Mouse (Mus musculus): ENCODE measurements at regions not wholly inside any gene's neighbourhood (a gene's known extent, or its start where the extent isn't known, plus 50 kb on each side); places are given as distances from the start of the nearest gene placed in this dataset. TPM values are rescaled to one million over a fixed set of nuclear protein-coding genes. Genes with fewer than 3 reads are reported as not detected.

GRCm38 (mm10) chr8:109434538-109434937 lies 59.3 kb upstream of the Pmfbp1 start:
- Histone ChIP-seq H3K9ac (ENCODE audit: low read depth, low read length) (no peak overlapping the region), H3K27ac (ENCODE audit: low read depth, low read length) (no peak overlapping the region), H3K4me3 (ENCODE audit: low read depth, low read length) (no peak overlapping the region), H3K9me3 (ENCODE audit: control insufficient read depth) (no peaks in the 10 kb centered on the region), H3K27me3 (replicated peaks; ENCODE audit: control insufficient read depth, insufficient read depth, low read length) (no peaks in the 10 kb centered on the region), H3K4me2 (replicated peaks; ENCODE audit: low read depth) (no peak overlapping the region), H3K4me1 (replicated peaks; ENCODE audit: control insufficient read depth, insufficient read depth, low read length) (no peaks in the 10 kb centered on the region), H3K36me3 (ENCODE audit: control insufficient read depth, insufficient read depth) (no peaks in the 10 kb centered on the region)
- 87% methylated on average over 12 of the region's 12 CpGs for WGBS
- no peak for ATAC-seq
- no peak for TF ChIP-seq CTCF (IDR thresholded peaks at IDR 0.05; ENCODE audit: low read depth)

GRCm38 (mm10) chr8:109436056-109436455 lies 57.8 kb upstream of the Pmfbp1 start:
- no peaks in the 10 kb centered on the region for H3K4me1 ChIP-seq (replicated peaks; ENCODE audit: control insufficient read depth, insufficient read depth, low read length)
- no peak overlapping the region for H3K27ac ChIP-seq (ENCODE audit: low read depth, low read length)
- no peak for ATAC-seq
- TF ChIP-seq CTCF (IDR thresholded peaks at IDR 0.05; ENCODE audit: low read depth): no peak
- H3K36me3 ChIP-seq (ENCODE audit: control insufficient read depth, insufficient read depth): no peaks in the 10 kb centered on the region
- no peak overlapping the region for H3K9ac ChIP-seq (ENCODE audit: low read depth, low read length)
- H3K4me3 ChIP-seq (ENCODE audit: low read depth, low read length): no peak overlapping the region
- no peaks in the 10 kb centered on the region for H3K27me3 ChIP-seq (replicated peaks; ENCODE audit: control insufficient read depth, insufficient read depth, low read length)
- 69% methylated on average over 4 of the region's 4 CpGs for WGBS
- H3K9me3 ChIP-seq (ENCODE audit: control insufficient read depth): no peaks in the 10 kb centered on the region
- no peak overlapping the region for H3K4me2 ChIP-seq (replicated peaks; ENCODE audit: low read depth)

- 59% methylated on average over 19 of the region's 19 CpGs for WGBS
- Histone ChIP-seq H3K4me3 (ENCODE audit: low read depth, low read length) (no peak overlapping the region), H3K27me3 (replicated peaks; ENCODE audit: control insufficient read depth, insufficient read depth, low read length) (no peaks in the 10 kb centered on the region), H3K9me3 (ENCODE audit: control insufficient read depth) (no peaks in the 10 kb centered on the region), H3K4me2 (replicated peaks; ENCODE audit: low read depth) (no peak overlapping the region), H3K36me3 (ENCODE audit: control insufficient read depth, insufficient read depth) (no peaks in the 10 kb centered on the region), H3K27ac (ENCODE audit: low read depth, low read length) (no peak overlapping the region), H3K4me1 (replicated peaks; ENCODE audit: control insufficient read depth, insufficient read depth, low read length) (no peaks in the 10 kb centered on the region), H3K9ac (ENCODE audit: low read depth, low read length) (no peak overlapping the region)
- no peak for TF ChIP-seq CTCF (IDR thresholded peaks at IDR 0.05; ENCODE audit: low read depth)
- ATAC-seq: no peak
Measured at GRCm38 (mm10) chr8:109436830-109437567, 56.8 kb upstream of the Pmfbp1 start.

- no peak for TF ChIP-seq CTCF (IDR thresholded peaks at IDR 0.05; ENCODE audit: low read depth)
- no peaks in the 10 kb centered on the region for H3K4me1 ChIP-seq (replicated peaks; ENCODE audit: control insufficient read depth, insufficient read depth, low read length)
- H3K4me3 ChIP-seq (ENCODE audit: low read depth, low read length): no peak overlapping the region
- no peak overlapping the region for H3K4me2 ChIP-seq (replicated peaks; ENCODE audit: low read depth)
- H3K9me3 ChIP-seq (ENCODE audit: control insufficient read depth): no peaks in the 10 kb centered on the region
- no peak for ATAC-seq
- H3K9ac ChIP-seq (ENCODE audit: low read depth, low read length): no peak overlapping the region
- H3K27me3 ChIP-seq (replicated peaks; ENCODE audit: control insufficient read depth, insufficient read depth, low read length): no peaks in the 10 kb centered on the region
- H3K27ac ChIP-seq (ENCODE audit: low read depth, low read length): no peak overlapping the region
- H3K36me3 ChIP-seq (ENCODE audit: control insufficient read depth, insufficient read depth): no peaks in the 10 kb centered on the region
- 92% methylated on average over 7 of the region's 7 CpGs for WGBS
Measured at GRCm38 (mm10) chr8:109438531-109438930, 55.3 kb upstream of the Pmfbp1 start.

Small RNA genes in the stretch of these regions (microRNA-seq; reads per million reads assigned to microRNA genes)
- gene Gm23163: not detected

All from intestine, postnatal 0 days (tissue).